Mouse (Mus musculus) liver, embryonic 12.5 days (tissue): ENCODE measurements around the gene Slc22a22. TPM values are rescaled to one million over a fixed set of nuclear protein-coding genes. Genes with fewer than 3 reads are reported as not detected.
"Not testable (repeated sequence)": the region's sequence is repeated elsewhere in the genome, so short reads cannot be mapped to it uniquely, and the experiment has no call there.

ENCODE experiments used
- ATAC-seq: fragments of 200-750 bp; cut with Nextera tagmentation; 2 replicates; pipeline ENCODE4 v1.8.0; 2017; ENCODE audit warnings: moderate number of reproducible peaks, mild to moderate bottlenecking, moderate library complexity
- H3K27ac ChIP-seq: fragments of 300-500 bp; sonication (generic); 2 replicates; pipeline ENCODE4 v1.5.1; 2016; ENCODE audit warnings: mild to moderate bottlenecking
- H3K27me3 ChIP-seq: fragments of 300-500 bp; sonication (generic); replicated peaks from 2 replicates; pipeline ENCODE4 v1.6.1; 2016; ENCODE audit warnings: mild to moderate bottlenecking, moderate library complexity
- H3K36me3 ChIP-seq: fragments of 300-500 bp; sonication (generic); 2 replicates; pipeline ENCODE4 v1.6.1; 2016; ENCODE audit warnings: mild to moderate bottlenecking, moderate library complexity
- H3K4me1 ChIP-seq: fragments of 300-500 bp; sonication (generic); 2 replicates; pipeline ENCODE4 v1.6.1; 2016
- H3K4me2 ChIP-seq: fragments of 300-500 bp; sonication (generic); 2 replicates; pipeline ENCODE4 v1.6.1; 2016; ENCODE audit warnings: mild to moderate bottlenecking, moderate library complexity
- H3K4me3 ChIP-seq: fragments of 300-500 bp; sonication (generic); 2 replicates; pipeline ENCODE4 v1.5.1; 2016; ENCODE audit warnings: mild to moderate bottlenecking, moderate library complexity
- H3K9ac ChIP-seq: fragments of 300-500 bp; sonication (generic); 2 replicates; pipeline ENCODE4 v1.6.1; 2016; ENCODE audit warnings: mild to moderate bottlenecking, moderate library complexity
- H3K9me3 ChIP-seq: fragments of 300-500 bp; sonication (generic); replicated peaks from 2 replicates; pipeline ENCODE4 v1.6.1; 2016; ENCODE audit warnings: mild to moderate bottlenecking, moderate library complexity
- WGBS: fragments of 180-500 bp; shearing (Covaris S2); methylation state at CpG from one replicate; pipeline ENCODE4 v1.1.7; 2016; ENCODE audit not compliant: insufficient replicate concordance; 5-methylcytosine and 5-hydroxymethylcytosine counted together
- polyA plus RNA-seq: library from polyadenylated mRNA; unstranded; fragments of >200 nt; fragmentation: Nextera tagmentation; extraction: Ambion mirVana; gene quantifications from 2 replicates; pipeline ENCODE4 v1.2.1, GENCODE M21; 2016

The Slc22a22 gene
- polyA plus RNA-seq, 1 experiment from 2014 or later: not detected

DNA sequence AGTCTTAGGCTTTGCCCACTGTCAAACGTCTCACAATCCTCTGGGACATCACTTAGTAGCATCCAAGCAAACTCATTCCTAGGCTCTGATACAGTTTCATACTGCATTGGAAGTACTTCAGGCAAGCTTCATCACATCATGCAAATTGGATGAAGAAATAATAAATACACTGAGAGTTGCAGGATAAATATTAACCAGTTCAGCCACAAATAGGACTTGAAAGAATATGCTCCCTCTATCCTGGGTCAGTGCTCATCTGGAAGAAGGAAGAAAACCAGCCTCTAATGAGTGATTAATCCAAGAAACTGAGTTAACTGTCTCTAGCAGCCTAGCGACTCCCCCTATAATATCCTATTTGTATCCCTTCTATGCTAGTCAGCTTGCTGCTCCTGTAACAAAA lies 146.1 kb downstream of the Slc22a22 start:
- H3K27me3 ChIP-seq: no peaks in the 10 kb centered on the region
- H3K27ac ChIP-seq: no peak overlapping the region
- H3K9me3 ChIP-seq: no peaks in the 10 kb centered on the region
- WGBS: 69% methylated on average over 2 of the region's 2 CpGs
- no peaks in the 10 kb centered on the region for H3K4me1 ChIP-seq
- ATAC-seq: no peak
- H3K4me2 ChIP-seq: no peak overlapping the region
- H3K9ac ChIP-seq: no peak overlapping the region
- H3K4me3 ChIP-seq: no peak overlapping the region
- H3K36me3 ChIP-seq: no peaks in the 10 kb centered on the region

DNA sequence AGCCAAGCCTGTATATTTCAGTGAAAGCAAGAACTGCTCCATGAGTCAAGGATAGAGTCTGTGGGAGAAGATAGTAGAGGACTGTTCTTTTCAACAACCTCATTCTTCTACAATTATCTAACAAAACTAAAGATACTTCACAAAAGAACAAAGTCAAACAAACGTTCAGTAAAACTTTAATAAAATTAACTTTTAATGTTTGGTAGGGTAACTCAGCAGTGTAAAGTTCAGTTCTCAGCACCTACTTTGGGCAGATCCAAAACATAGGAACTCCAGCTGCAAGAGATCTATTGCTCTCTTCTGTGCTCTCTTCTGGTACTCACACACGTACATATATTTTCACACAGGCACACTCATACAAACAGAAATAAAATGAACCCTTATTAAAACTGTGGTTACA lies 159.4 kb downstream of the Slc22a22 start:
- ATAC-seq: no peak
- 53% methylated on average over 2 of the region's 2 CpGs for WGBS
- Histone ChIP-seq H3K27me3 (no peaks in the 10 kb centered on the region), H3K4me1 (no peaks in the 10 kb centered on the region), H3K27ac (no peak overlapping the region), H3K9ac (no peak overlapping the region), H3K4me3 (no peak overlapping the region), H3K9me3 (no peaks in the 10 kb centered on the region), H3K4me2 (no peak overlapping the region), H3K36me3 (no peaks in the 10 kb centered on the region)

DNA sequence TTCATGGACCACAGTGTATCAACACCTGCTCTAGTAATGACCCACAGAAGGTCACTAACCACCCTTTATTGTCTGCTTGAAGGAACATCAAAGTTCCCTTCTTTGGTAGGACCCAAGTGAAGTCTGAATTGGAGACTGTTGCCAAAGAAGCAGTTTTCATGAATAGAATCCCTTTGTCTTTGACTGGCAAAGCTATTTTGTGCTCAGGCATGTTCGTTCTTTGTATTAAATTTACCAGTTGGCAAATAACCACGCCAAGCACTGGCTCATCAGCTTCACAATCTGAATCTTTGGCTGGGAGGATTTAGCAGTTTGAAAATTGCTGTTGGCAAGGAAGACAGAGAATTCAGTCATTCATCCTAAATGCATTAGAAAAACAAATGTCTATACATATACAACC lies 160.9 kb downstream of the Slc22a22 start:
- H3K36me3 ChIP-seq: no peaks in the 10 kb centered on the region
- no peak overlapping the region for H3K4me3 ChIP-seq
- no peaks in the 10 kb centered on the region for H3K4me1 ChIP-seq
- no peak overlapping the region for H3K9ac ChIP-seq
- H3K9me3 ChIP-seq: no peaks in the 10 kb centered on the region
- no peak overlapping the region for H3K27ac ChIP-seq
- ATAC-seq: no peak
- no peaks in the 10 kb centered on the region for H3K27me3 ChIP-seq
- 60% methylated on average over 2 of the region's 2 CpGs for WGBS
- no peak overlapping the region for H3K4me2 ChIP-seq

DNA sequence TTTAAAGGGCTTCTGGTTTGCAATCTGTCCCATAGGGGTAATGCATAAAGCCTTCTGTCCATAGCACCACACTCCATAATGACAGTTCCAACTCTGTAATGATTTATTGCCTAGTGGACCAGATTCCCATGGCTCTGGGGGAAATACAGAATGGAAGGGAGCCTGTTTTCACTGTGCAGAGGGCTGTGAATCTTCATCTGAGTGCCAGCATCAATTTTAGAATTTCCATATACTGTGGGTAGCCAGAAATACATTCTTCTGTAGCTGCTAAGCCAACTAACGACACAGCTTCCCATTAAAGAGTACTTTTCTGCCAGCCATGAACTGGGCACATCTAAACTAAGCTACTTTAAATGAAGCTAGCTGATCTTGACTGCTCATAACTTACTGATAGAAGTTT lies 174.7 kb downstream of the Slc22a22 start:
- H3K27me3 ChIP-seq: no peaks in the 10 kb centered on the region
- ATAC-seq: no peak
- WGBS: 50% methylated on average over 1 of the region's 1 CpGs
- H3K9ac ChIP-seq: no peak overlapping the region
- H3K4me1 ChIP-seq: no peaks in the 10 kb centered on the region
- no peak overlapping the region for H3K4me2 ChIP-seq
- H3K9me3 ChIP-seq: no peaks in the 10 kb centered on the region
- H3K4me3 ChIP-seq: no peak overlapping the region
- no peaks in the 10 kb centered on the region for H3K36me3 ChIP-seq
- no peak overlapping the region for H3K27ac ChIP-seq

DNA sequence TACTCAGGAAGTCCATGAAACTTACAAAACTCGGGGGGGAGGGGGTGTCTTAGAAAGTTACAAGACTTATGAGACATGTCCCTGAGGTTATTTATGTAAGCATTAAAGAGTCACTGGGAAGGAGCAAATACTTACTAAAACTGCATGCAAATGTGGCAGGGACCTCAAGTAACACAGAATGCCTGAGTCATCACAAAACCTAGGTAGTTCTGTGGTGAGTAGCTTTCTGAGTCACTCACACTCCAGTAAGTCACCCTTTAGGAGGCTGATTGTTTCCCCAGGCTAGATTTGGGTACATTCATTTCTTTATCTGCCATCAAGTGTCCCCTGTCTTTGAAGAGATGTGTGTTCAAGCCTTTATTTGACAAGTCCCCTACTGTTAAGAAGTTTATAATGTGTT lies 198.9 kb downstream of the Slc22a22 start:
- Histone ChIP-seq H3K4me1 (no peaks in the 10 kb centered on the region), H3K4me2 (no peak overlapping the region), H3K9ac (no peak overlapping the region), H3K27me3 (no peaks in the 10 kb centered on the region), H3K36me3 (no peaks in the 10 kb centered on the region), H3K27ac (no peak overlapping the region), H3K9me3 (no peaks in the 10 kb centered on the region), H3K4me3 (no peak overlapping the region)
- 29% methylated on average over 1 of the region's 1 CpGs for WGBS
- no peak for ATAC-seq

DNA sequence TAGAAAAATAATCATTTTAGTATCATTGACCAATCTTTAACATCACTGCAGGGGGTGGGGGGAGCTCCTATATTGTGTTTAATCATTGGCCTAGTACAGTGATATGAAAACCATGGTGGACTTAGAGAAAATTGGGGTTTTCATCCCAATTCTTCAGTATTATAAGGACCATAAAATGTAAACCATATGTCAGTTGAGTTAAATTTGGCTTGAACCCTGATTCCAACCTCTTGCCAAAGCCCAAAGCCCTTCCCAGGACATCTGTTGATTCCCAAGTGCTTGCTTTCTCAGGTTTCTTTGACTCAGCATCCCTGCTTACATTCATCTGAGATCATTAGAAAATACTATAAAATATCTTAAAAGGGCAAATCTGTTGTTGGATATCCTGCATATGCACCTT lies 201.0 kb downstream of the Slc22a22 start:
- no peaks in the 10 kb centered on the region for H3K27me3 ChIP-seq

DNA sequence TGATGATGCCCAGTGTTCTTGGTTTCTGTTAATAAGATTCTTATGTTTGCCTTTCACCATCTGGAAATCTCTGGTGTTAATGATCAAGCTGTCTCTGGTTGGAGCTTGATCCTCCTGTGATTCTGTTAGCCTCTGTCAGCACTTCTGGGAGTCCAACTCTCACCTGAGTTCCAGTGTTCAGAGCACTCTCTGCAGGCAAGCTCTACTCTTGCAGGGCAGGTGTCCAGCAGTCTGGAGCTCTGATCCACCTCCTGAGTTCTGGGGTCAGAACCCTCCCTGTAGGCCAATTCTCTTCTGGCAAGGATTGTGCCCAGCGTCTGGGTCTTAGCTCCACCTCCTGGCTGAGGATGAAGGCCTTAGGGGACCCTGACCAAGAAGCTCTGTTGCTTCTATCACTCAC lies 237.4 kb downstream of the Slc22a22 start:
- H3K36me3 ChIP-seq, H3K27ac ChIP-seq, ATAC-seq, H3K9me3 ChIP-seq, H3K27me3 ChIP-seq, H3K9ac ChIP-seq, H3K4me1 ChIP-seq, H3K4me3 ChIP-seq, H3K4me2 ChIP-seq: not testable (repeated sequence)
- WGBS: 62% methylated on average over 1 of the region's 1 CpGs

More for the DNA sequence above, 201.0 kb downstream of the Slc22a22 start:
- no peak overlapping the region for H3K9ac ChIP-seq
- no peak overlapping the region for H3K4me2 ChIP-seq
- ATAC-seq: no peak
- H3K36me3 ChIP-seq: no peaks in the 10 kb centered on the region
- no peak overlapping the region for H3K4me3 ChIP-seq
- H3K27ac ChIP-seq: no peak overlapping the region
- no peaks in the 10 kb centered on the region for H3K4me1 ChIP-seq
- H3K9me3 ChIP-seq: no peaks in the 10 kb centered on the region

DNA sequence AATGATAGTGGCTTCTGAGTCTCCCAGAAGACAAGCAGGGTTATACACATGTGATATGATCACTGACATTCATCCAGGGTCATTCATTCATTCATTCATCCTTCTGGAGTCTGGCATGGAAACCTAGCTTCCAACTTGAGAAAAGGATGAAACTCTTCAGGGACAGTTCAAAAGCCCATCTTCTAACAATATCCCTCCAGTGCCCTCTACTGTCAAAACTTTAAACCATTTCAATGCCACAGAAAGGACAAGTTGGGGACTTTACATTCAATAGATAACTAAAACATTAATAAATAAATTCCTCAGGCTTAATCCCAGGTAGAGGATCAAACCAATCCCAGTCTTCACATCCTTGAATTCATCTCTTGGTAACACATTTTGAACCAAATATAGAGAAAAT lies 247.0 kb downstream of the Slc22a22 start:
- H3K9ac ChIP-seq: no peak overlapping the region
- no peak overlapping the region for H3K4me2 ChIP-seq
- no peaks in the 10 kb centered on the region for H3K9me3 ChIP-seq
- H3K36me3 ChIP-seq: no peaks in the 10 kb centered on the region
- no peak for ATAC-seq
- H3K27ac ChIP-seq: no peak overlapping the region
- H3K4me3 ChIP-seq: no peak overlapping the region
- no peaks in the 10 kb centered on the region for H3K4me1 ChIP-seq
- H3K27me3 ChIP-seq: no peaks in the 10 kb centered on the region

DNA sequence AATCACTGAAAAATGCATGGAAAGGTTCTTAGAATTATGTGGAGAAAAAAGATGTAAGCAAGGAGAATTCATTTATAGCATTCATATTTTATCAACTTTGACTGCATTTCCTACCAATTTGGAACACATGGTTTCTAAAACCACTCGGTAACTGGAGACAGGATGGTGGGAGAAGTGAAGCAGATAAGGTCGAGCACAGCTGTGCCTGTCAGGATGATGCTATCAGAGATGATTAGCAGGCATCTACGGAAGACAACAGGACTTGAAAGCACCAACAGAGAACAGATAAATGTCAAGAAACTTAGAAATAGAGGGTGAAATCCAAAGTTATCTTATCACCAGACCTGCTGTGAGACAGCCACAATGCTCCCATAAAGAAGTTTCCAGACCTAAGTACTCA lies 272.1 kb downstream of the Slc22a22 start:
- ATAC-seq: no peak

DNA sequence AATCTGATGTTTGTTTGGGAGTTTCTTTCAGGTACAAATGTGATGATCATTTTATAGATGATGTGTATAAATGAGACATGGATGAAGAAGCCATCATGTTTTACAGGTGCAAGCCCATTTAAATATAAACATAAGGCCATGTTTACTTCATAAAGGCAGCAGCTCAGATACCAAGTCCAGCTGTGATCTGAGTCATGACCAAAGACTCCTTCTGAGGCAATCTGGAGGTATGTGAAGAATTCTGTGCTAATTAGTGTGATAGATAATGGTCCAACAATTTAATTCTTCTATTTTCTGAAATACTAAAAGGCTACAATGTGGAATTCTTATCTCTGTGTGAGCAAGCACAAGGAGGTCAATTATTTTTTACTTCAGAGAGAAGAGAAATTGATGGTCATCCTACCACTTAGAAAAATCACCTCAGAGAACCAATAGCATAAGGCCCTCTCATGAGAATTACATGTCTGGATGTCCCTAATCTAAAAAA lies 272.9 kb downstream of the Slc22a22 start:
- no peak overlapping the region for H3K9ac ChIP-seq
- H3K4me2 ChIP-seq: no peak overlapping the region
- H3K36me3 ChIP-seq: no peaks in the 10 kb centered on the region
- ATAC-seq: no peak
- no peaks in the 10 kb centered on the region for H3K27me3 ChIP-seq
- H3K4me1 ChIP-seq: no peaks in the 10 kb centered on the region
- no peaks in the 10 kb centered on the region for H3K9me3 ChIP-seq
- no peak overlapping the region for H3K27ac ChIP-seq
- H3K4me3 ChIP-seq: no peak overlapping the region

More for the DNA sequence above, 272.1 kb downstream of the Slc22a22 start:
- WGBS: 16% methylated on average over 3 of the region's 3 CpGs
- Histone ChIP-seq H3K36me3 (no peaks in the 10 kb centered on the region), H3K9me3 (no peaks in the 10 kb centered on the region), H3K4me2 (no peak overlapping the region), H3K4me3 (no peak overlapping the region), H3K4me1 (no peaks in the 10 kb centered on the region), H3K27ac (no peak overlapping the region), H3K9ac (no peak overlapping the region), H3K27me3 (no peaks in the 10 kb centered on the region)
